Comparison of ENCODE assay signal across 8 mouse cellular contexts in genomic region chr15:96699521-96700511, GRCm38 (mm10). TPM values are rescaled to one million over a fixed set of nuclear protein-coding genes. Genes with fewer than 3 reads are reported as not detected.
DNase-seq lines count a peak whose midpoint lies in the region; ATAC-seq and TF ChIP-seq lines count a peak whose summit lies in the region.

Slc38a2 (minus strand) TSS chr15:96699730.

- peak; percentile 87 for ATAC-seq in forebrain, embryonic 12.5 days (ENCODE audit: low FRiP score)
- peak; percentile 85 for ATAC-seq in heart, embryonic 16.5 days (replicated peaks; ENCODE audit: extremely low read depth, insufficient read depth, low FRiP score)
- peak; percentile 81 for ATAC-seq in liver, embryonic 14.5 days (ENCODE audit: insufficient read depth)
- ATAC-seq in neural tube, embryonic 11.5 days (ENCODE audit: insufficient read depth, low FRiP score, low TSS enrichment) = peak; percentile 85
- ATAC-seq in stomach, embryonic 16.5 days (ENCODE audit: insufficient read depth, low FRiP score) = peak; percentile 87

- peaks cover 35% of the 10 kb centered on the region for H3K4me1 ChIP-seq in forebrain, embryonic 12.5 days
- H3K4me1 ChIP-seq in heart, embryonic 16.5 days (ENCODE audit: control insufficient read depth, insufficient read depth, low read length) = peaks cover 25% of the 10 kb centered on the region
- peaks cover 10 to 19% of the 10 kb centered on the region in 2 experiments for H3K4me1 ChIP-seq in liver, embryonic 14.5 days (replicated peaks; ENCODE audit: control insufficient read depth in 2 of 2, insufficient read depth in 2 of 2, low read length in 1 of 2)
- peaks cover 13% of the 10 kb centered on the region for H3K4me1 ChIP-seq in neural tube, embryonic 11.5 days (ENCODE audit: control insufficient read depth, insufficient read depth, low read length)
- H3K4me1 ChIP-seq in stomach, embryonic 16.5 days (ENCODE audit: control insufficient read depth, insufficient read depth, low read length) = peaks cover 26% of the 10 kb centered on the region

- peak; percentile 53 for TF ChIP-seq CTCF in liver, embryonic 14.5 days (IDR thresholded peaks at IDR 0.05; ENCODE audit: low read depth)

- H3K27me3 ChIP-seq in forebrain, embryonic 12.5 days = 0 out of 2 replicates have a peak, but pooled peaks cover 5% of the 10 kb centered on the region
- H3K27me3 ChIP-seq in heart, embryonic 16.5 days (ENCODE audit: control insufficient read depth, insufficient read depth, low read length) = no peaks in the 10 kb centered on the region
- H3K27me3 ChIP-seq in liver, embryonic 14.5 days (ENCODE audit: control insufficient read depth, insufficient read depth, low read length) = no peaks in the 10 kb centered on the region; the same call in 1 of the 2 replicates
- no peaks in the 10 kb centered on the region for H3K27me3 ChIP-seq in neural tube, embryonic 11.5 days (ENCODE audit: control insufficient read depth, insufficient read depth, low read length)
- no peaks in the 10 kb centered on the region for H3K27me3 ChIP-seq in stomach, embryonic 16.5 days (ENCODE audit: control insufficient read depth, insufficient read depth, low read length)

- peak within 1 kb of the TSS; percentile 92 for H3K4me3 ChIP-seq in forebrain, embryonic 12.5 days (replicated peaks)
- peak within 1 kb of the TSS; percentile 89 for H3K4me3 ChIP-seq in heart, embryonic 16.5 days (ENCODE audit: low read length)
- H3K4me3 ChIP-seq in liver, embryonic 14.5 days (ENCODE audit: insufficient read depth in 1 of 2, low read depth in 2 of 2, low read length in 2 of 2) = peak within 1 kb of the TSS; percentile 80 to 97
- H3K4me3 ChIP-seq in neural tube, embryonic 11.5 days (ENCODE audit: low read depth, low read length) = peak within 1 kb of the TSS; percentile 94
- H3K4me3 ChIP-seq in stomach, embryonic 16.5 days (replicated peaks; ENCODE audit: low read length) = peak within 1 kb of the TSS; percentile 89

- TF ChIP-seq EP300 in liver, embryonic 14.5 days (IDR thresholded peaks at IDR 0.05; ENCODE audit: low read depth) = no peak

- H3K4me2 ChIP-seq in forebrain, embryonic 12.5 days = peak within 1 kb of the TSS; percentile 73
- H3K4me2 ChIP-seq in heart, embryonic 16.5 days (ENCODE audit: low read depth, low read length) = peak within 1 kb of the TSS; percentile 76
- peak within 1 kb of the TSS; percentile 98 for H3K4me2 ChIP-seq in liver, embryonic 14.5 days (ENCODE audit: low read depth)
- H3K4me2 ChIP-seq in neural tube, embryonic 11.5 days (ENCODE audit: low read depth) = peak within 1 kb of the TSS; percentile 78
- peak within 1 kb of the TSS; percentile 81 for H3K4me2 ChIP-seq in stomach, embryonic 16.5 days (ENCODE audit: low read depth, low read length)

- H3K9me3 ChIP-seq in forebrain, embryonic 12.5 days = no peaks in the 10 kb centered on the region
- H3K9me3 ChIP-seq in heart, embryonic 16.5 days (replicated peaks; ENCODE audit: control insufficient read depth, low read length) = no peaks in the 10 kb centered on the region
- H3K9me3 ChIP-seq in liver, embryonic 14.5 days (ENCODE audit: control insufficient read depth, low read length) = no peaks in the 10 kb centered on the region
- H3K9me3 ChIP-seq in neural tube, embryonic 11.5 days (ENCODE audit: control insufficient read depth, low read length) = no peaks in the 10 kb centered on the region
- H3K9me3 ChIP-seq in stomach, embryonic 16.5 days (replicated peaks; ENCODE audit: control insufficient read depth, low read length) = no peaks in the 10 kb centered on the region

- H3K36me3 ChIP-seq in forebrain, embryonic 12.5 days (replicated peaks) = peaks cover 34% of the 10 kb centered on the region
- peaks cover 14% of the 10 kb centered on the region for H3K36me3 ChIP-seq in heart, embryonic 16.5 days (ENCODE audit: control insufficient read depth, insufficient read depth)
- peaks cover 35% of the 10 kb centered on the region for H3K36me3 ChIP-seq in liver, embryonic 14.5 days (replicated peaks; ENCODE audit: control insufficient read depth, insufficient read depth, low read depth)
- peaks cover 6% of the 10 kb centered on the region for H3K36me3 ChIP-seq in neural tube, embryonic 11.5 days (ENCODE audit: control insufficient read depth, insufficient read depth, low read length)
- H3K36me3 ChIP-seq in stomach, embryonic 16.5 days (ENCODE audit: control insufficient read depth, insufficient read depth, low read length) = peaks cover 14% of the 10 kb centered on the region

- DNase-seq in CD8-positive naive resting alpha-beta T cell, adult 2 months (ENCODE audit: low read depth in 2 of 2, low spot score in 2 of 2) = peak; percentile 86 to 88
- peak; percentile 75 for DNase-seq in c-Kit-positive CD71-positive TER-119-negative erythroid progenitor cells, embryonic 14.5 days (ENCODE audit: low read depth)
- peak; percentile 94 to 96 for DNase-seq in kidney, postnatal 36 days
- peak; percentile 71 to 77 (median 73) for DNase-seq in liver, embryonic 14.5 days (ENCODE audit: low read depth in 3 of 3, low spot score in 3 of 3)
- peak; percentile 92 for DNase-seq in neural tube, embryonic 11.5 days (ENCODE audit: low spot score)

- H3K9ac ChIP-seq in forebrain, embryonic 12.5 days = peak within 1 kb of the TSS; percentile 99
- H3K9ac ChIP-seq in heart, embryonic 16.5 days (ENCODE audit: low read length) = peak within 1 kb of the TSS; percentile 99
- peak within 1 kb of the TSS; percentile 99 for H3K9ac ChIP-seq in liver, embryonic 14.5 days (replicated peaks)
- peak within 1 kb of the TSS; percentile 100 for H3K9ac ChIP-seq in neural tube, embryonic 11.5 days (ENCODE audit: low read length)
- peak within 1 kb of the TSS; percentile 99 for H3K9ac ChIP-seq in stomach, embryonic 16.5 days (ENCODE audit: low read length)

- under 1% methylated on average over 71 of the region's 76 CpGs for WGBS in forebrain, embryonic 12.5 days
- under 1% methylated on average over 68 of the region's 76 CpGs for WGBS in heart, embryonic 16.5 days
- 1% methylated on average over 76 of the region's 76 CpGs for WGBS in liver, embryonic 14.5 days (ENCODE audit: insufficient replicate concordance)
- WGBS in neural tube, embryonic 11.5 days = under 1% methylated on average over 74 of the region's 76 CpGs
- under 1% methylated on average over 66 of the region's 76 CpGs for WGBS in stomach, embryonic 16.5 days

- peak within 1 kb of the TSS; percentile 100 for H3K27ac ChIP-seq in forebrain, embryonic 12.5 days
- peak within 1 kb of the TSS; percentile 99 for H3K27ac ChIP-seq in heart, embryonic 16.5 days (ENCODE audit: low read length)
- peak within 1 kb of the TSS; percentile 92 for H3K27ac ChIP-seq in liver, embryonic 14.5 days
- H3K27ac ChIP-seq in neural tube, embryonic 11.5 days (ENCODE audit: low read depth, low read length) = peak within 1 kb of the TSS; percentile 99
- peak within 1 kb of the TSS; percentile 99 for H3K27ac ChIP-seq in stomach, embryonic 16.5 days (ENCODE audit: low read length)

RNA-seq across cellular contexts. Expression of gene Slc38a2, which starts in this region (rescaled TPM):
- 199 TPM in 2 replicates for polyA plus RNA-seq in forebrain, embryonic 12.5 days (2016; fragmentation: Nextera tagmentation; extraction: Ambion mirVana)
- polyA plus RNA-seq in heart, embryonic 16.5 days (2015; fragmentation: Nextera tagmentation; extraction: Ambion mirVana) = 178 and 190 TPM in 2 replicates
- 16.9 and 19.9 TPM in 2 replicates for polyA plus RNA-seq in liver, embryonic 14.5 days (2012; rRNA removed)
- polyA plus RNA-seq in liver, embryonic 14.5 days (2014; fragmentation: Nextera tagmentation; extraction: Ambion mirVana) = 28.8 and 32.8 TPM in 2 replicates
- polyA plus RNA-seq in neural tube, embryonic 11.5 days (2014; fragmentation: Nextera tagmentation; extraction: Ambion mirVana) = 217 and 219 TPM in 2 replicates
- 132 and 133 TPM in 2 replicates for polyA plus RNA-seq in stomach, embryonic 16.5 days (2015; fragmentation: Nextera tagmentation; extraction: Ambion mirVana)

Comparison
In these comparisons a context has a peak if more than half of its experiments do, and no peak if none do; other contexts are left out.
1. Peak in every context shown above with its lines: DNase-seq, ATAC-seq, H3K4me3 ChIP-seq and H3K27ac ChIP-seq.